Mouse (Mus musculus): ENCODE results near the gene Qrfp. TPM values are rescaled to one million over a fixed set of nuclear protein-coding genes. Genes with fewer than 3 reads are reported as not detected.
A peak's percentile ranks its signal among the peaks of the same experiment; 100 is the strongest.

Qrfp gene
- polyA plus RNA-seq, 1 experiment = not detected

GRCm38 (mm10) chr2:31822524-31823371 lies 12.4 kb upstream of the Qrfp start:
- no peak for DNase-seq (ENCODE audit: low read depth, low spot score)
- WGBS = 14% methylated on average over 39 of the region's 39 CpGs

- DNase-seq (ENCODE audit: low read depth, low spot score) = no peak
- WGBS = 14% methylated on average over 5 of the region's 5 CpGs
Measured at GRCm38 (mm10) chr2:31815367-31815766, 5.0 kb upstream of the Qrfp start.

- WGBS = 64% methylated on average over 7 of the region's 7 CpGs
- no peak for DNase-seq (ENCODE audit: low read depth, low spot score)
Measured at GRCm38 (mm10) chr2:31814699-31815098, 4.3 kb upstream of the Qrfp start.

GRCm38 (mm10) chr2:31813641-31814040 lies 3.3 kb upstream of the Qrfp start:
- no peak for DNase-seq (ENCODE audit: low read depth, low spot score)
- 75% methylated on average over 4 of the region's 4 CpGs for WGBS

GRCm38 (mm10) chr2:31811086-31811958 lies 942 bp upstream of the Qrfp start:
- 66% methylated on average over 14 of the region's 14 CpGs for WGBS
- no peak for DNase-seq (ENCODE audit: low read depth, low spot score)

- no peak for DNase-seq (ENCODE audit: low read depth, low spot score)
- WGBS = 38% methylated on average over 2 of the region's 2 CpGs
Measured at GRCm38 (mm10) chr2:31809358-31809740, 1.0 kb downstream of the Qrfp start.

- 50% methylated on average over 28 of the region's 28 CpGs for WGBS
- DNase-seq (ENCODE audit: low read depth, low spot score) = no peak
Measured at GRCm38 (mm10) chr2:31808410-31809357, 1.7 kb downstream of the Qrfp start.

GRCm38 (mm10) chr2:31806639-31807382 lies 3.6 kb downstream of the Qrfp start:
- WGBS = 65% methylated on average over 9 of the region's 9 CpGs
- no peak for DNase-seq (ENCODE audit: low read depth, low spot score)

GRCm38 (mm10) chr2:31803480-31803879 lies 6.9 kb downstream of the Qrfp start:
- no peak for DNase-seq (ENCODE audit: low read depth, low spot score)
- WGBS = 55% methylated on average over 14 of the region's 14 CpGs

GRCm38 (mm10) chr2:31802811-31803210 lies 7.6 kb downstream of the Qrfp start:
- WGBS = 82% methylated on average over 8 of the region's 8 CpGs

GRCm38 (mm10) chr2:31801416-31801815 lies 9.0 kb downstream of the Qrfp start:
- no peak for DNase-seq (ENCODE audit: low read depth, low spot score)
- 76% methylated on average over 9 of the region's 9 CpGs for WGBS

More at GRCm38 (mm10) chr2:31802811-31803210, 7.6 kb downstream of the Qrfp start:
- DNase-seq (ENCODE audit: low read depth, low spot score) = no peak

- 85% methylated on average over 3 of the region's 3 CpGs for WGBS
- no peak for DNase-seq (ENCODE audit: low read depth, low spot score)
Measured at GRCm38 (mm10) chr2:31796943-31797342, 13.4 kb downstream of the Qrfp start.

GRCm38 (mm10) chr2:31792611-31793010 lies 17.8 kb downstream of the Qrfp start:
- 76% methylated on average over 6 of the region's 6 CpGs for WGBS
- no peak for DNase-seq (ENCODE audit: low read depth, low spot score)

- WGBS = 89% methylated on average over 8 of the region's 8 CpGs
- no peak for DNase-seq (ENCODE audit: low read depth, low spot score)
Measured at GRCm38 (mm10) chr2:31791260-31791659, 19.1 kb downstream of the Qrfp start.

- DNase-seq (ENCODE audit: low read depth, low spot score) = no peak
- WGBS = 83% methylated on average over 13 of the region's 13 CpGs
Measured at GRCm38 (mm10) chr2:31790728-31791251, 19.6 kb downstream of the Qrfp start.

GRCm38 (mm10) chr2:31789215-31789614 lies 21.2 kb downstream of the Qrfp start:
- no peak for DNase-seq (ENCODE audit: low read depth, low spot score)
- 88% methylated on average over 2 of the region's 2 CpGs for WGBS

GRCm38 (mm10) chr2:31788227-31788626 lies 22.2 kb downstream of the Qrfp start:
- no peak for DNase-seq (ENCODE audit: low read depth, low spot score)
- 82% methylated on average over 3 of the region's 3 CpGs for WGBS

GRCm38 (mm10) chr2:31787029-31787428 lies 23.4 kb downstream of the Qrfp start:
- DNase-seq (ENCODE audit: low read depth, low spot score) = peak; percentile 35
- WGBS = 26% methylated on average over 7 of the region's 7 CpGs

- WGBS = 11% methylated on average over 9 of the region's 9 CpGs
- DNase-seq (ENCODE audit: low read depth, low spot score) = peak; percentile 72
Measured at GRCm38 (mm10) chr2:31785074-31785473, 25.3 kb downstream of the Qrfp start.

All from large intestine, adult 2 months (tissue).